Mouse (Mus musculus) brain, adult 10 weeks (tissue): ENCODE measurements around the gene Inhbb. TPM values are rescaled to one million over a fixed set of nuclear protein-coding genes. Genes with fewer than 3 reads are reported as not detected.

Experiments
- polyA plus RNA-seq: library from polyadenylated mRNA; stranded (reverse); fragments of 350-450 nt; fragmentation: Illumina TruSeq; extraction: RNeasy Lipid Tissue Mini Kit (QIAGEN cat#74804); gene quantifications from one replicate; pipeline ENCODE4 v1.2.3, GENCODE M21; 2015; ENCODE audit warnings: low read depth, low replicate concordance

Gene Inhbb
- polyA plus RNA-seq: 4.6 TPM

GRCm38 (mm10) chr1:119421576-119422421 lies at the start of gene Inhbb:
Inhbb (minus strand) TSS chr1:119422248.

Other genes with a start within 250 kb of the Inhbb start
- gene Ralb, start 82.5 kb upstream of the Inhbb start, polyA plus RNA-seq: 19.8 TPM
- gene Tmem185b, start 103.9 kb upstream of the Inhbb start, polyA plus RNA-seq: 10.4 TPM
- gene Epb41l5, start 226.8 kb upstream of the Inhbb start, polyA plus RNA-seq: 4.0 TPM